Mouse (Mus musculus) forebrain, embryonic 13.5 days (tissue): ENCODE results near the gene Dlec1. TPM values are rescaled to one million over a fixed set of nuclear protein-coding genes. Genes with fewer than 3 reads are reported as not detected.

ENCODE experiments used
- ATAC-seq: fragments of 200-750 bp; cut with Nextera tagmentation; 2 replicates; pipeline ENCODE4 v1.8.0; 2017
- H3K27ac ChIP-seq: fragments of 300-500 bp; sonication (generic); 2 replicates; pipeline ENCODE4 v1.5.1; 2015; ENCODE audit warnings: inconsistent platforms, mild to moderate bottlenecking, moderate library complexity
- H3K27me3 ChIP-seq: fragments of 300-500 bp; sonication (generic); 2 replicates; pipeline ENCODE4 v1.6.1; 2015; ENCODE audit warnings: mild to moderate bottlenecking, inconsistent platforms
- H3K36me3 ChIP-seq: fragments of 300-500 bp; sonication (generic); 2 replicates; pipeline ENCODE4 v1.6.1; 2015; ENCODE audit warnings: mild to moderate bottlenecking, inconsistent platforms; ENCODE audit not compliant: poor library complexity, severe bottlenecking
- H3K4me1 ChIP-seq: fragments of 300-500 bp; sonication (generic); 2 replicates; pipeline ENCODE4 v1.6.1; 2015; ENCODE audit warnings: inconsistent platforms
- H3K4me2 ChIP-seq: fragments of 300-500 bp; sonication (generic); 2 replicates; pipeline ENCODE4 v1.6.1; 2015; ENCODE audit warnings: inconsistent platforms, mild to moderate bottlenecking, moderate library complexity
- H3K4me3 ChIP-seq: fragments of 300-500 bp; sonication (generic); 2 replicates; pipeline ENCODE4 v1.5.1; 2015; ENCODE audit warnings: mild to moderate bottlenecking, inconsistent platforms
- H3K9ac ChIP-seq: fragments of 300-500 bp; sonication (generic); 2 replicates; pipeline ENCODE4 v1.6.1; 2015; ENCODE audit warnings: mild to moderate bottlenecking, inconsistent platforms
- H3K9me3 ChIP-seq: fragments of 300-500 bp; sonication (generic); replicated peaks from 2 replicates; pipeline ENCODE4 v1.6.1; 2016; ENCODE audit warnings: inconsistent platforms
- WGBS: fragments of 180-500 bp; shearing (Covaris S2); methylation state at CpG from one replicate; pipeline ENCODE4 v1.1.7; 2015; 5-methylcytosine and 5-hydroxymethylcytosine counted together
- polyA plus RNA-seq: library from polyadenylated mRNA; unstranded; fragments of >200 nt; fragmentation: Nextera tagmentation; extraction: Ambion mirVana; gene quantifications from 2 replicates; pipeline ENCODE4 v1.2.1, GENCODE M21; 2015

Gene Dlec1
- polyA plus RNA-seq, 1 experiment from 2014 or later = 0.57 TPM

DNA sequence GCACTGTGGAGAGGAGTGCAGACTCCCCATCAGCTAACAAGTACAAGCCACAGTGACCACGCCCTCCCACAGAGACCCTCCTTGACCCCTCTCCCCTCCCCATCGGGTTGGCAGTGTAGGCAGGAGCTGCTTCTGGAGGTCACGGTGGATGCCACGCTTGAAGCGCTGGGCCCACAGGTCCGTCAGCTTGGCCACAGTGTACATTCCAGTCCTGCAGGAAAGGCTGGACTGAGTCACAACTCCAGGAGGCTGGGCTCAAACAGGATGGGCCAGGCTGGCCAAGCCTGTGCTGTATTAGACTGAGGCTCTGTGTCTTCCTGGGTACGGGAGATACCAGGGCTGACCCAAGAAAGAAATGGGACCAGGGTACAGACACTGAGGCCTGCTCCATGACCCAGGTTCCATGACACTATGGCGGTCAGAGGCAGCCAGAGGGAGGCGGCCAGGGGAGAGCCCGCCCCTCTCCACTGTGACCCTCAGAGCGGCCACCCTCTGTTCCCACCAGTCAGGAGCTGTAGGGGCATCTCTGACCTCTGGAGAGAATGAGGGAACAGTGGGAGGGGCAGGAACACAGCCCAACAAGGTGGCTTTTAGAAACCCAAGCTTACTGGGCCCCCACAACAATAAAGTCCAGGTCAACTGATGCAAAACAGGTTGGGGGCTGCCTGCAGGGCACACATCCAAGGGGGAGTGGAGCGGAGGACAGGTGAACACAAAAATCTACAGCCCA lies 10.5 kb upstream of the Dlec1 start:
- ATAC-seq = no peak
- no peaks in the 10 kb centered on the region for H3K9me3 ChIP-seq
- H3K9ac ChIP-seq = no peak overlapping the region; the same call in 1 of the 2 replicates
- H3K36me3 ChIP-seq = no peaks in the 10 kb centered on the region
- H3K4me3 ChIP-seq = peak overlapping the region; percentile 46
- peaks cover 48% of the 10 kb centered on the region for H3K27me3 ChIP-seq
- peaks cover 36% of the 10 kb centered on the region for H3K4me1 ChIP-seq
- peak overlapping the region; percentile 72 for H3K4me2 ChIP-seq
- no peak overlapping the region for H3K27ac ChIP-seq
- 74% methylated on average over 12 of the region's 12 CpGs for WGBS

DNA sequence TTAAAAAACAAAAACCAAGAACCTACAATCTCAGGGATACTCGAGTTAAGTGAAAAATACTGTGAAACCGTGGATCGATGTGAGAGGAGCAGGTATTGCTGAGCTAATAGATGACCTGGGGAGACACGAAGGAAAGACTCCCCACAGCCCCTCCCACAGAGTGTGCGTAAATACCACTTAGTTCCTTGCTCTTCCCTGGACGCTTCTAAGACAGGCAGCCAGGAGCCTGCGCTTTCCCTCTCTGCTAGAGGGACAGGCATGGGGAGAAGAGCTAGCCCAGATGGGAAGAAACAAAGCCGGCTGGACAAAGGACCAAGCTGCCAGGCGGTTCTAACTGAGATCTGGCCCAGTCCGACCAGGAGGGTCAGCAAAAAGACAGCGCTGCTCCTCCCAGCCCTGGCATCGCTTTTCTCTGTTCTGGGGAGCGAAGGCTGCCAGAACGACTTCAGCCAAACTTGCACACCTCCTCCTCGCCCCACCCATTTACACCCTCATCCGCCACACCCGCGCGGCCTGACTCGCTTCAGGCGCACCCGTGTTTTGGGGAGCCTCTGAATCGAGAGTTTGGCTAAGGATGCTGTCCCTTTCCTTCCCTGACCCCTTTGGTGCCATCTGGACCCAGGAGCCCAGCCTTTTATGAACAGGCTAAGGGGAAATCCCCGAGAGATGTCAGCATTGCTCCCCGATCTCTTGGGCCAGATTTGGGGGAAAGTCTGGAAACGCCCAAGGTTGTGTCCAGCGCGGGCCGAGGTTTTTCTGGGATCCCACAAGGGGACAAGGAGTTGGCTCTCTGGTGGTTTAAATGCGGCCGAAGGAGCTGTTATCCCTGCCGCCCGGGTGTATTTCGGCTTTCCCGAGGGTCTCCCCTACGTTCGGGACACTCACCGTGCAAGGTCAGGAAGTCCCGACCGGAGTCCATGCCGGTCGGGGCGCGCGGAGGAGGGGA lies 9.5 kb upstream of the Dlec1 start:
- peak overlapping the region; percentile 46 for H3K4me3 ChIP-seq
- peak overlapping the region; percentile 56 for H3K9ac ChIP-seq
- H3K4me2 ChIP-seq = peak overlapping the region; percentile 72
- WGBS = 3% methylated on average over 45 of the region's 45 CpGs
- no peak overlapping the region for H3K27ac ChIP-seq
- ATAC-seq = no peak
- no peaks in the 10 kb centered on the region for H3K36me3 ChIP-seq
- peaks cover 35% of the 10 kb centered on the region for H3K4me1 ChIP-seq
- no peaks in the 10 kb centered on the region for H3K9me3 ChIP-seq
- H3K27me3 ChIP-seq = peaks cover 49% of the 10 kb centered on the region

DNA sequence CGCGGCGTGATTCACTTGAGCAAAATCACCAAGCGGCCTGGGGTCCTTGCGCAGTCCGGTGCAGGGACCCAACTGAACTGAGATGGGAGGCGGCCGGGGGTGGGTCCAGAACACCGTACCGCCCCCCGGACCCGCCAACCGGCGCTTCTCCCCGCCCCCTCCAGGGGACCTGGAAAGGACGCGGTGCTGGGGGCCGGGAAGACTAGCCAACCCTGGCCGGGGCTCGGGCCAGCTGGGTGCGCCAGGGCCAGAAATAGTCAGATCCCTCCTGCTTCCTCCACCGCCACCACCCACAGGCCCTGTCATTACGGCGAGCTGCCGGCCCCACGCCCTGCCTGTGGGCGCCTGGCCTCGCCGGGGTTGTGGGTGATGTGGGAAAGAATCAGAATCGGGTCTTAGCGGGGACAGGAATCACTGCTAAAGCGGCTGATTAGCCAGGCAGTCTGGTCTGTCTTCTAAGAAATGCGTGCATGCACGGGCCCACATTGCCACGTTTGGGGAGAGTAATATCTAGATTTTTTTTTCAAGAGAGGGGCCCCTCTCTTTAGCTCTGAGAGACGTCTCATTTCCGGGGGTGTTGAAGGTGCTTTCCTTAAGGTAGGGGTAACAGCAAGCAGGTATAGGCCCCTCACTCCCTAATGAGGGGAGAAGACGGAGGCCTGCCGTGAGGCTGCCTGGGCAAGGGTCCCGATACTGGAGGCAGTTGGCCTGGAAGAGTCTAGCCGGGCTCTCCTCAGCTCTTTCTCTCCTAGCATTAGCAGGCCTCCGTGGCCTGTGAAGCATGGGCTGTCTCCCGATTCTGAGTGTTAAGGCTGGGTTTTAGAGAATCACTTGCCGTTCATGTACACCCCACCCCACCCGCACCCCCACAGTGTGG lies 8.6 kb upstream of the Dlec1 start, which contains the start of gene Plcd1:
Plcd1 (minus strand) TSS at position 84 of the 877 bp plus-strand sequence.
- no peak within 1 kb of the TSS for H3K27ac ChIP-seq
- WGBS = 8% methylated on average over 45 of the region's 45 CpGs
- peak; percentile 75 for ATAC-seq
- H3K9ac ChIP-seq = peak within 1 kb of the TSS; percentile 56
- peak within 1 kb of the TSS; percentile 46 for H3K4me3 ChIP-seq
- no peaks in the 10 kb centered on the region for H3K36me3 ChIP-seq
- peaks cover 49% of the 10 kb centered on the region for H3K27me3 ChIP-seq
- peak within 1 kb of the TSS; percentile 72 for H3K4me2 ChIP-seq
- no peaks in the 10 kb centered on the region for H3K9me3 ChIP-seq
- H3K4me1 ChIP-seq = peaks cover 26% of the 10 kb centered on the region

DNA sequence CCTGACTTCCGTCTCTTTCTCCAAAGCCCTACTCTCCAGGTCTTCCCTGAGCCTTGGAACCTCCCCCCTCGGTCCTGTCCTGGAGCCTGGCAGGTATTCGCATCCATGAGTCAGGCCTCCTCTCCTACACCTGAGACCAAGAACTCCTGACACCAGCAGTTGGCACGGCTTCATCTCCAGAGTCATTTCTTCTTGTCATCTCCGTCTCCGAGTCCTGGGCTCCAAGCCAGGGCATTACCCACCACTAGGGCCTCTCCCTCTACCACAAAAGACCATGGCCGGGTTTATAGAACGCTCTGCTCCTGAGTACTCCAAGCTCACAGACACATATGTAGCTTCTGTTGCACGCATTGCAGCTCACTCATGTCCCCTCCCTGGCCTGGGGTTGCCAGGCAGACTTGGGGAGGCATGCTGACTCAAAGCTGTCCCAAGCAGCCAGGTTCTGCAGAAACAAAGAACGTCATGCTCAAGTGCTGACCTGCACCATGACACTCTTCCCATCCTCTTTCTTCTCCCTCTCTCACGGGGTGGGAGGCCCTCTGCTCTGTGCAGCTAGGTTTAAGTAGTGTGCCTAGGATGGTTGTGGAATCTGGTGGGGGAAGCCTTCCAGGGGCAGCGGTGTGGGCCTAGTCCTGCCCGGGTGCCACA lies 7.7 kb upstream of the Dlec1 start:
- 0 out of 2 replicates have a peak, but pooled peaks have one; percentile 17 for ATAC-seq
- Histone ChIP-seq H3K36me3 (no peaks in the 10 kb centered on the region), H3K27ac (no peak overlapping the region), H3K4me1 (peaks cover 25% of the 10 kb centered on the region), H3K9me3 (no peaks in the 10 kb centered on the region), H3K4me3 (no peak overlapping the region), H3K9ac (no peak overlapping the region), H3K27me3 (peaks cover 49% of the 10 kb centered on the region), H3K4me2 (no peak overlapping the region)
- WGBS = 69% methylated on average over 13 of the region's 13 CpGs

DNA sequence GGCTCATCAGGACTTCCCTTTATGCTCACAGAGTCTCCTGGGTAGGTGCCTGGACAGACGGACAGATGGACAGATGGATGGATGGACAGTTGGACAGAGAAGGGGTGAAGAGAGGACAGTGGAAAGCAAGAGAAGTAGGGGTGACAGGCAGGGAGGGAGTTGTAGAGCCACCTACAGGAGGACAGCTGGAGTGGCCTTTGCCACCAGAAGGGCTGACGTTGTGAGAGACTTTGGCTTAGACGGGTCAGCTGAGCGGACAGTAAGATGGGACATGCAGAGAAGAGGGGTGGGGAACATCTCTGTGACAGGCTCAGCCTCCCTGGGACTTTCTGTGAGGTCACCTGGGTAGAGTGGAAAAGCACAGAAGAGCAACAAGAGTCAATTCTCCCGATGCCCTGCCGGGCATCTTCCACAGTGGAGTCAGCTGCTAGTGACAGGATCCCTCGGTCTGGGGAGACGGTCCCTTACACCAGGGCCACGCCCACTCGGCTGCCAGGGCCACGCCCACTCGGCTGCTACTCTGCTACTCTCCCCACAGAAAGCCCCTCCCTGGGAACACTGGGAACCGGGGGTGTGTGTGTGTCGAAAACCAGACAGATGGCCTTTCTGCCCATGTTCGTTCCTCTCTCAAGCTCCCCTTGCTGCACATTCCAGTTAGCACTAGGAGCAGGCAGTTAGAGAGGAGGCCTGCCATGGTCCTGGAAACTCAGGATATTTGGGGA lies 1.9 kb upstream of the Dlec1 start:
- H3K27me3 ChIP-seq = peaks cover 29% of the 10 kb centered on the region
- no peak overlapping the region for H3K9ac ChIP-seq
- H3K27ac ChIP-seq = no peak overlapping the region
- 17% methylated on average over 15 of the region's 15 CpGs for WGBS
- no peak overlapping the region for H3K4me2 ChIP-seq
- H3K4me3 ChIP-seq = no peak overlapping the region
- H3K4me1 ChIP-seq = peaks cover 20% of the 10 kb centered on the region
- no peak; the same call in 1 of the 2 replicates for ATAC-seq
- H3K9me3 ChIP-seq = no peaks in the 10 kb centered on the region
- H3K36me3 ChIP-seq = no peaks in the 10 kb centered on the region

DNA sequence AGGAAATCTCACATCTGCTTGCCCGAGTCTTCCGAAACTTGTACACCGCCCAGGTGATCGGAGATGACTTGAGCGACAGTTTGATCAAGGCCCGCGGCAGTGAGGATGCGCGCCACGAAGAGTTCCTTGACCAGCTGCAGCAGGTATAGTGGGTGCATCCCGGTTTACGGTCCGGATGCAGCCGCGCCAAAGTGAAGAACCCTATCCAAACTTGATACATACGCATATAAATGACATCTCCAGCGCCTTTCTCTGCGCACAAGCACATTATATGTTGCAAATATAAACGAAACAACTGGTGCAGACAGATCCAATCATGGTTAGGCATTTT lies 470 bp downstream of the Dlec1 start:
- Histone ChIP-seq H3K4me1 (peaks cover 20% of the 10 kb centered on the region), H3K27me3 (peaks cover 20% of the 10 kb centered on the region), H3K9me3 (no peaks in the 10 kb centered on the region), H3K9ac (peak overlapping the region; percentile 61), H3K36me3 (no peaks in the 10 kb centered on the region), H3K27ac (no peak overlapping the region), H3K4me3 (peak overlapping the region; percentile 62), H3K4me2 (peak overlapping the region; percentile 84)
- ATAC-seq = no peak
- WGBS = 2% methylated on average over 19 of the region's 19 CpGs

DNA sequence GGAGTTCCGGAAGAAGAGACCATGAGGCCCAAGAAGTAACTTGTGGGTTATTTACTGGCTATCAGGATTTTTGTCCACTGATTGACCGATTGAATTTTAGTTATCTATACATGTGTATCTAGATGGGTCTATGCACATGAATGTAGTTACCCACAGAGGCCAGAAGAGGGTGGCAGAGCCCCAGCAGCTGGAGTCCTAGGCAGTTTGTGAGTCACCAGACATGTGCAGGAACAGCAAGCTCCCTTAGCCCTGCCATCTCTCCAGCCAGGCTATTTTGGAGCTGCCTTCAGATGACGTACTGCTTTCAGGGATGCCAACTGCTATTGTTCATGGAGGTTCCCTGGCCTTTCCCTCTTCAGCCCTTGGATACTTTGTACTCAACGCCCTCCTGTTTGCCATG lies 5.3 kb downstream of the Dlec1 start:
- H3K9me3 ChIP-seq = no peaks in the 10 kb centered on the region
- no peak overlapping the region for H3K4me3 ChIP-seq
- no peak overlapping the region for H3K9ac ChIP-seq
- no peak overlapping the region for H3K4me2 ChIP-seq
- H3K36me3 ChIP-seq = no peaks in the 10 kb centered on the region
- WGBS = 85% methylated on average over 4 of the region's 4 CpGs
- no peak for ATAC-seq
- H3K27ac ChIP-seq = no peak overlapping the region
- H3K4me1 ChIP-seq = peaks cover 11% of the 10 kb centered on the region
- peaks cover 12% of the 10 kb centered on the region for H3K27me3 ChIP-seq

DNA sequence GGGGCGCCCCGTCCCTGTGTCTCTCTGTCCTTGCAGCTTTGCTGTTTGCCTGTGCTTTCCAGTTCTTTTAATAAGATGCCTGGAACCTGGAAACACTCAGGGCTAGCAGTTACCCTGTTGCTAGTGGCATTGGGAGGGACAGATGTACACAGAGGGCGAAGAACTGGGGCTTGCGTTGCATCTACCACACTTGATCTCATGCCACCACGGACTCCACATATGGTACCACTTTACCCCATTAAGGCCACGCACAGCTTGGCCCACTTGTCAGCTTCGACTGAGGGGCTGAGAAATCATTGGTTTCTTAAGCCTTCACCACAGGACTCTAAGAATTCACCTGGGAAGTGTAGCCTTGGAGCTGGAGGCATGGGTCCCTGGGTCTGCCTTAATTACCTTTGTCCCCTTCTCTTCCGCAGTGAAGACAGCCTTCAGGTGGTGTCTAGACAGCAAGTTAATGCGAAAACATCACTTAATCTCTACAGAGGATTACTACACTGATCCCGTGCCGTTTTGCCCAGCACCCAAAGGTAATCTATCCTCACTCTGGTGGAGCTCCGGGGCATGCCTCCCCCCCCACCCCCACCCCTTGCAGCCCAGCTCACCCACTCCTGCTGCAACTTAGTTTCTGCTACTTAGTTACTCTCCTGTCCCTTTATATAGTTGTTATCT lies 7.5 kb downstream of the Dlec1 start:
- no peak overlapping the region for H3K27ac ChIP-seq
- no peak overlapping the region for H3K4me2 ChIP-seq
- H3K4me1 ChIP-seq = peaks cover 5% of the 10 kb centered on the region
- no peaks in the 10 kb centered on the region for H3K27me3 ChIP-seq
- ATAC-seq = no peak
- H3K9me3 ChIP-seq = no peaks in the 10 kb centered on the region
- 51% methylated on average over 12 of the region's 12 CpGs for WGBS
- H3K36me3 ChIP-seq = no peaks in the 10 kb centered on the region
- no peak overlapping the region for H3K9ac ChIP-seq
- H3K4me3 ChIP-seq = no peak overlapping the region

DNA sequence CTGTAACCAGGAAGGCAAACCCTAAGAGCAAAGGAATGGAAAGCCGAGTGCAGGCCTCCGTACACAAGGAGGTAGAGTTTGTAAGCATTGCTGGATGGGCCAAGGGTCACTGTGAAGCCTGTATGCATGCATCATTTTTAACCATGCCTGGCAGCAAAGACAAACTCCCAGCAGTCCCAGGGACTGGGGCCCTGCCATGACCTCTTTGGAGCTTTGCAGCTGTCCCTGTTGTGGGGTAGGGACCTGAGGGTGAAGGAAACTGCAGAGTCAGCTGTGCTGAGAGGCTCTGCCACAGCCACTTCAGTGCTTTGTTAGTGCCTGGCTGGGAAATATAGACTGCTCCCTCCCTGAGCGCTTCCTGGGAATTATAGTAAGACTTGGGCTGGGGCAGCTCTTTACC lies 8.4 kb downstream of the Dlec1 start:
- Histone ChIP-seq H3K27me3 (no peaks in the 10 kb centered on the region), H3K9me3 (no peaks in the 10 kb centered on the region), H3K27ac (no peak overlapping the region), H3K4me1 (peaks cover 5% of the 10 kb centered on the region), H3K9ac (no peak overlapping the region), H3K4me2 (no peak overlapping the region), H3K36me3 (no peaks in the 10 kb centered on the region), H3K4me3 (no peak overlapping the region)
- no peak for ATAC-seq
- WGBS = 45% methylated on average over 3 of the region's 3 CpGs

DNA sequence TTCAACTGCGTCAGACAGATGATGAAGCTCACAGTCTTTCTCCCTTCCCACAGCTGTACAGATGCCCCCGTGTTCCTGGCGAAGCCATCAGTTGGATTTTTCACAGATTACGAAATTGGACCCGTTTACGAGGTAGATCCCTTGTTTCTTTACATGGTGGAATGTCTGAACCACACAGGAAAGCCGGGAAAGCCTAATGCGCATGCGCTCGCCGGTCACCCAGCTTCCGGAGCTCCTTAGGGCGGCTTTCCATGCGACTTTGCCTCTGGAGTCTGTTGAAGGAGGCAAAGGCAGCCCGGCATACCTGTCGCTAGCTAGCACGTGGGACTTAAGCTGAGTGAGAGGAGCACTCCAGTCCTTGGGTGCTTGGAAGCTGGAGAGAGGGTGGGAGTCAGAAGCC lies 12.6 kb downstream of the Dlec1 start:
- Histone ChIP-seq H3K27ac (no peak overlapping the region), H3K9ac (no peak overlapping the region), H3K36me3 (no peaks in the 10 kb centered on the region), H3K4me3 (no peak overlapping the region), H3K27me3 (no peaks in the 10 kb centered on the region), H3K4me1 (peaks cover 8% of the 10 kb centered on the region), H3K4me2 (no peak overlapping the region), H3K9me3 (no peaks in the 10 kb centered on the region)
- ATAC-seq = no peak
- WGBS = 88% methylated on average over 17 of the region's 17 CpGs
